Mouse (Mus musculus) neural tube, embryonic 13.5 days (tissue): ENCODE measurements around the gene Prox2. TPM values are rescaled to one million over a fixed set of nuclear protein-coding genes. Genes with fewer than 3 reads are reported as not detected.

Experiments
- ATAC-seq: fragments of 200-750 bp; cut with Nextera tagmentation; 2 replicates; pipeline ENCODE4 v1.8.0; 2017; ENCODE audit warnings: low read depth, mild to moderate bottlenecking, moderate TSS enrichment, moderate library complexity
- H3K27ac ChIP-seq: fragments of 300-500 bp; sonication (generic); replicated peaks from 2 replicates; pipeline ENCODE4 v1.5.1; 2015; ENCODE audit warnings: moderate library complexity, mild to moderate bottlenecking, inconsistent platforms
- H3K27me3 ChIP-seq: fragments of 300-500 bp; sonication (generic); 2 replicates; pipeline ENCODE4 v1.6.1; 2015; ENCODE audit warnings: mild to moderate bottlenecking, inconsistent platforms
- H3K36me3 ChIP-seq: fragments of 300-500 bp; sonication (generic); 2 replicates; pipeline ENCODE4 v1.6.1; 2015; ENCODE audit warnings: mild to moderate bottlenecking, inconsistent platforms
- H3K4me1 ChIP-seq: fragments of 300-500 bp; sonication (generic); replicated peaks from 2 replicates; pipeline ENCODE4 v1.6.1; 2015; ENCODE audit warnings: inconsistent platforms
- H3K4me2 ChIP-seq: fragments of 300-500 bp; sonication (generic); 2 replicates; pipeline ENCODE4 v1.6.1; 2015; ENCODE audit warnings: inconsistent platforms, mild to moderate bottlenecking, moderate library complexity
- H3K4me3 ChIP-seq: fragments of 300-500 bp; sonication (generic); 2 replicates; pipeline ENCODE4 v1.5.1; 2015; ENCODE audit warnings: mild to moderate bottlenecking, inconsistent platforms
- H3K9ac ChIP-seq: fragments of 300-500 bp; sonication (generic); 2 replicates; pipeline ENCODE4 v1.6.1; 2015; ENCODE audit warnings: moderate library complexity, mild to moderate bottlenecking, inconsistent platforms
- H3K9me3 ChIP-seq: fragments of 300-500 bp; sonication (generic); 2 replicates; pipeline ENCODE4 v1.6.1; 2016; ENCODE audit warnings: inconsistent platforms
- WGBS: fragments of 180-500 bp; shearing (Covaris S2); methylation state at CpG from one replicate; pipeline ENCODE4 v1.1.7; 2015; 5-methylcytosine and 5-hydroxymethylcytosine counted together
- polyA plus RNA-seq: library from polyadenylated mRNA; unstranded; fragments of >200 nt; fragmentation: Nextera tagmentation; extraction: Ambion mirVana; gene quantifications from 2 replicates; pipeline ENCODE4 v1.2.1, GENCODE M21; 2015

Gene Prox2
- polyA plus RNA-seq, 1 experiment from 2014 or later, result 5.4 TPM

GRCm38 (mm10) chr12:85104789-85105188 lies 5.8 kb downstream of the Prox2 start:
- H3K27ac ChIP-seq, result no peak overlapping the region
- WGBS, result 77% methylated on average over 8 of the region's 8 CpGs

DNA sequence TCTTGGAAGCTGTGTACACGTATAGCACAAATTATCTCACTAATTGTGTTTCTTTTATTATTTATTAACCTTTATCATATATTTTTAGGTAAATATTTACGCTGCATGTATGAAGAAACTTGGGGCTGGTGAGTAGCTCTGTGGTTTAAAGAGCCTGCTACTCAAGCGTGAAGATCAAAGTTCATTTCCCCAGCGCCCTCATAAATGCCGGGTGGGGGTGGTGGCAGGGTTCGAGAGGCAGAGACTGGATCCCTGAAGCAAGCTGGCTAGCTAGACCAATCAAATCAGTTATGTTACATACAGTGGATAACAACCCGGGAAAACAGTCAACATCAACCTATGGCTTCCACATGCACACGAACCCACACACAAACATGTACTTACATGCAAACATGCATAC lies 7.5 kb downstream of the Prox2 start:
- no peaks in the 10 kb centered on the region for H3K36me3 ChIP-seq
- no peak overlapping the region for H3K9ac ChIP-seq
- peaks cover 16% of the 10 kb centered on the region for H3K4me1 ChIP-seq
- H3K4me3 ChIP-seq, result no peak overlapping the region
- H3K9me3 ChIP-seq, result no peaks in the 10 kb centered on the region
- H3K27me3 ChIP-seq, result no peaks in the 10 kb centered on the region
- WGBS, result 82% methylated on average over 8 of the region's 8 CpGs
- no peak overlapping the region for H3K27ac ChIP-seq
- no peak overlapping the region for H3K4me2 ChIP-seq
- no peak for ATAC-seq

More at GRCm38 (mm10) chr12:85104789-85105188, 5.8 kb downstream of the Prox2 start:
- Histone ChIP-seq H3K4me2 (peak overlapping the region; percentile 9; the same call in 1 of the 2 replicates), H3K27me3 (no peaks in the 10 kb centered on the region), H3K4me1 (peaks cover 21% of the 10 kb centered on the region), H3K9ac (no peak overlapping the region), H3K9me3 (no peaks in the 10 kb centered on the region), H3K4me3 (no peak overlapping the region), H3K36me3 (no peaks in the 10 kb centered on the region)
- no peak for ATAC-seq

- Histone ChIP-seq H3K4me3 (no peak overlapping the region), H3K36me3 (no peaks in the 10 kb centered on the region), H3K9ac (no peak overlapping the region), H3K27me3 (no peaks in the 10 kb centered on the region), H3K4me2 (no peak overlapping the region), H3K4me1 (peaks cover 15% of the 10 kb centered on the region), H3K9me3 (no peaks in the 10 kb centered on the region), H3K27ac (no peak overlapping the region)
- 69% methylated on average over 5 of the region's 5 CpGs for WGBS
- no peak for ATAC-seq
These were observed 8.9 kb downstream of the Prox2 start for GRCm38 (mm10) chr12:85101521-85102106.

GRCm38 (mm10) chr12:85101001-85101400 lies 9.6 kb downstream of the Prox2 start:
- Histone ChIP-seq H3K9me3 (no peaks in the 10 kb centered on the region), H3K9ac (0 out of 2 replicates have a peak overlapping the region, but pooled peaks have one; percentile 19), H3K27me3 (no peaks in the 10 kb centered on the region), H3K4me1 (peaks cover 10% of the 10 kb centered on the region), H3K4me2 (peak overlapping the region; percentile 21), H3K36me3 (no peaks in the 10 kb centered on the region), H3K4me3 (no peak overlapping the region), H3K27ac (peak overlapping the region; percentile 68)
- WGBS, result 46% methylated on average over 14 of the region's 14 CpGs
- no peak; the same call in 1 of the 2 replicates for ATAC-seq

GRCm38 (mm10) chr12:85095859-85096258 lies 14.7 kb downstream of the Prox2 start:
- no peak overlapping the region for H3K9ac ChIP-seq
- H3K36me3 ChIP-seq, result no peaks in the 10 kb centered on the region
- no peak overlapping the region for H3K4me3 ChIP-seq
- no peak for ATAC-seq
- no peaks in the 10 kb centered on the region for H3K9me3 ChIP-seq
- H3K4me2 ChIP-seq, result no peak overlapping the region
- H3K27ac ChIP-seq, result no peak overlapping the region
- H3K4me1 ChIP-seq, result peaks cover 26% of the 10 kb centered on the region
- 88% methylated on average over 7 of the region's 7 CpGs for WGBS
- no peaks in the 10 kb centered on the region for H3K27me3 ChIP-seq

DNA sequence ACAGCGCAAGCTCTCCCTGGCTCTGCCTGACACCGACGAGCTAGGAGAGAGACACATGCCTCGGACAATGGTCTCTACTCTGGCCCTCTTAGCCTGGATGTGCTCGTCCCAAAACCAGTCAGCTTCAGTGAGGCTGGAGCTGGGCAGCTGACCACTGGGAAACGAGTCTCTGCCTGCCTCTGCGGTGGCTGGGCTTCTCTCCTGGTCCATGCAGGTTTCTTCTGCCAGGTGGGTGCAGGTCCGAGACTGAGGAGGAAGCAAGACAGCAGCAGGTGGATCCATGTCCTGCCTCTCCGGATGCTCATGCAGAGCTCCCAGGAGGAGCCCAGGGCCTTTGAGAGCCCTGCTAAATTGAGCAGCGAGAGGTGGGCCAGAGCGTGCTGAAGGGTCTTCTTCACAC lies 15.4 kb downstream of the Prox2 start:
- Histone ChIP-seq H3K9me3 (no peaks in the 10 kb centered on the region), H3K4me1 (peaks cover 20% of the 10 kb centered on the region), H3K36me3 (no peaks in the 10 kb centered on the region), H3K9ac (no peak overlapping the region), H3K4me3 (no peak overlapping the region), H3K27me3 (no peaks in the 10 kb centered on the region), H3K4me2 (no peak overlapping the region), H3K27ac (0 out of 2 replicates have a peak overlapping the region, but pooled peaks have one; percentile 38)
- 86% methylated on average over 11 of the region's 11 CpGs for WGBS
- no peak for ATAC-seq

DNA sequence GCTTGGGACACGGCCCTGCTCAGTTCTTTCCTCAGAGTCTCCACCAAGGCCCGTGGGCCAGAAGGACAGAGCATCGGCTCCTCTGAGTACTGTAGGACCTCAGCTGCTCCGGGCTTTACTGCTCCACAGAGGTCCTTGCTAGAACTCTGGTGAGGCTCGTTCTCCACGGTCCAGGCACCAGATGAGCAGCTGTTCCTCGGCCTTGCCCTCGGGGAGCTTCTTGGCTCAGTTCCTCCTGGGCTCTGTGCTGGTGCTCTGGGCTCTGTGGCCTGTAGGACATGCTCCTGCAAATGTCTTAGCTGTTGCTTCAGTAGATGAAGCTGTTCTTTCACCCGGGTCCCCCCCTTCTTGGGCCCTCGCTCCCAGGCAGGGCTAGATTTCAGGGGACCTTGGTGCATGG lies 15.9 kb downstream of the Prox2 start:
- ATAC-seq, result no peak
- peaks cover 3% of the 10 kb centered on the region; the same call in 1 of the 2 replicates for H3K36me3 ChIP-seq

GRCm38 (mm10) chr12:85094010-85094409 lies 16.5 kb downstream of the Prox2 start:
- no peaks in the 10 kb centered on the region for H3K9me3 ChIP-seq
- H3K27me3 ChIP-seq, result no peaks in the 10 kb centered on the region
- WGBS, result 40% methylated on average over 14 of the region's 14 CpGs
- ATAC-seq, result 0 out of 2 replicates have a peak, but pooled peaks have one; percentile 19
- H3K9ac ChIP-seq, result no peak overlapping the region
- no peak overlapping the region for H3K4me2 ChIP-seq
- peaks cover 9% of the 10 kb centered on the region; the same call in 1 of the 2 replicates for H3K36me3 ChIP-seq
- peaks cover 20% of the 10 kb centered on the region for H3K4me1 ChIP-seq
- H3K27ac ChIP-seq, result no peak overlapping the region
- no peak overlapping the region for H3K4me3 ChIP-seq

More for the DNA sequence above, 15.9 kb downstream of the Prox2 start:
- Histone ChIP-seq H3K27me3 (no peaks in the 10 kb centered on the region), H3K4me2 (no peak overlapping the region), H3K9me3 (no peaks in the 10 kb centered on the region), H3K27ac (0 out of 2 replicates have a peak overlapping the region, but pooled peaks have one; percentile 38), H3K4me1 (peaks cover 20% of the 10 kb centered on the region), H3K4me3 (no peak overlapping the region), H3K9ac (no peak overlapping the region)
- WGBS, result 63% methylated on average over 10 of the region's 10 CpGs

- Histone ChIP-seq H3K4me1 (peaks cover 20% of the 10 kb centered on the region), H3K27me3 (no peaks in the 10 kb centered on the region), H3K4me2 (no peak overlapping the region), H3K27ac (no peak overlapping the region), H3K4me3 (no peak overlapping the region), H3K9ac (no peak overlapping the region), H3K9me3 (no peaks in the 10 kb centered on the region), H3K36me3 (peaks cover 27% of the 10 kb centered on the region)
- WGBS, result 11% methylated on average over 3 of the region's 3 CpGs
- no peak for ATAC-seq
These were observed 18.3 kb downstream of the Prox2 start for GRCm38 (mm10) chr12:85092214-85092613.

- Histone ChIP-seq H3K9me3 (no peaks in the 10 kb centered on the region), H3K4me1 (peaks cover 20% of the 10 kb centered on the region), H3K27me3 (no peaks in the 10 kb centered on the region), H3K27ac (no peak overlapping the region), H3K9ac (no peak overlapping the region), H3K4me2 (no peak overlapping the region), H3K4me3 (no peak overlapping the region), H3K36me3 (peaks cover 36% of the 10 kb centered on the region)
- no peak for ATAC-seq
- 87% methylated on average over 3 of the region's 3 CpGs for WGBS
These were observed 19.4 kb downstream of the Prox2 start for GRCm38 (mm10) chr12:85091190-85091589.

- 89% methylated on average over 12 of the region's 12 CpGs for WGBS
- Histone ChIP-seq H3K9ac (no peak overlapping the region), H3K36me3 (peaks cover 36% of the 10 kb centered on the region), H3K4me1 (no peaks in the 10 kb centered on the region), H3K4me3 (no peak overlapping the region), H3K4me2 (no peak overlapping the region), H3K27me3 (no peaks in the 10 kb centered on the region), H3K27ac (no peak overlapping the region), H3K9me3 (no peaks in the 10 kb centered on the region)
- no peak for ATAC-seq
These were observed 22.7 kb downstream of the Prox2 start for GRCm38 (mm10) chr12:85087845-85088244.

DNA sequence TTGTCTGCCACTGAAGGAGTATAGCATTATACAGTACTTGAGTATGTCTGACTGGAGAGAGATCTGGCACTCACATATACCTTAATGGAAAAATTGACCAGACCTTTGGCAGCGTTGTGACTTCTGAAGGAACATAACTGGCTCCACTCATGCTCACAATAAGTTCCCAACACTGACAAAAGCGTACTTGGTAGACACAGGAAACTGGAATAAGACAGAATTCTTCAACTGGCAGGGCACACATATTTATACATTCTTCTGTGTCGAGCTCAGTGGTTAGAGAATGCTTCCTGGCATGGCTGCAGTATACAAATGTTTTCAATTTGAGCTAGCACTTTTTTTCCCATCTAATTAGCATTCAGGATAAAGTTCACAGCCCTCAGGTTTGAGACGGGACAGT lies 25.6 kb downstream of the Prox2 start:
- Histone ChIP-seq H3K27me3 (no peaks in the 10 kb centered on the region), H3K4me3 (no peak overlapping the region), H3K4me2 (no peak overlapping the region), H3K9ac (no peak overlapping the region), H3K27ac (no peak overlapping the region), H3K4me1 (no peaks in the 10 kb centered on the region), H3K36me3 (peaks cover 35% of the 10 kb centered on the region), H3K9me3 (no peaks in the 10 kb centered on the region)
- WGBS, result 91% methylated on average over 4 of the region's 4 CpGs
- ATAC-seq, result no peak

GRCm38 (mm10) chr12:85084257-85084656 lies 26.3 kb downstream of the Prox2 start:
- Histone ChIP-seq H3K9me3 (no peaks in the 10 kb centered on the region), H3K4me3 (no peak overlapping the region), H3K4me1 (no peaks in the 10 kb centered on the region), H3K4me2 (no peak overlapping the region), H3K36me3 (peaks cover 32% of the 10 kb centered on the region), H3K9ac (no peak overlapping the region), H3K27ac (no peak overlapping the region), H3K27me3 (no peaks in the 10 kb centered on the region)
- ATAC-seq, result no peak
- 95% methylated on average over 2 of the region's 2 CpGs for WGBS
